Mouse (Mus musculus) layer of hippocampus, adult 11-12 months (tissue): Measurements from ENCODE around the gene Gm28051.

Experiments
- DNase-seq: peaks from one replicate; pipeline ENCODE4 v3.0.0; 2022; ENCODE audit warnings: low spot score

Gene Gm28051

DNA sequence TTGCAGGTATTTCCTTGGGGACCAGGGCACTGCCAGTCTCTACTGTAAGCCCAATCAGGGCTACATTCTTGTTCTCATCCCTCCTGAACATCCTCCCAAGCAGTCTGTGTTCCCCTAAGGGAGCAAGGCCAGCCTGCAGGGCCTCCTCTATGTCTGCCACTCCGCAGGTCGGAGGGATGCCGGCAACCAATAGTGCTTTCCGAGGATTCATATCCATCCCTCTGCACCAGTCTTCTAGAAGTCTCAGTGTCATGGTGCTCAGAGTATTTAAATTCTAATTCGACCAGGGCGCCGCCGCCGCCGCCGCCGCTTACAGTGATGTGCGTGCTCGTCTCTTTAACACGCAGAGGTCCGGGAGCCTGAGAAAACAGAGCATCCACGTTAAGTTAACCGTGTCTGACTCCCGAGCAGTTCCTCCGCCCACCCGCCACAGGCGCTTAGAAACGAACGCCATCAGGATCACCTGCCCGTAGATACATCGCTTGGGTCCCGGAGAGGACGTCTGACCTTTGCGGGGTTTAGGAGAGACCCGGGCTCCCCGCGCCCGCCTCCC, 14.5 kb downstream of the Gm28051 start:
- no peak for DNase-seq

DNA sequence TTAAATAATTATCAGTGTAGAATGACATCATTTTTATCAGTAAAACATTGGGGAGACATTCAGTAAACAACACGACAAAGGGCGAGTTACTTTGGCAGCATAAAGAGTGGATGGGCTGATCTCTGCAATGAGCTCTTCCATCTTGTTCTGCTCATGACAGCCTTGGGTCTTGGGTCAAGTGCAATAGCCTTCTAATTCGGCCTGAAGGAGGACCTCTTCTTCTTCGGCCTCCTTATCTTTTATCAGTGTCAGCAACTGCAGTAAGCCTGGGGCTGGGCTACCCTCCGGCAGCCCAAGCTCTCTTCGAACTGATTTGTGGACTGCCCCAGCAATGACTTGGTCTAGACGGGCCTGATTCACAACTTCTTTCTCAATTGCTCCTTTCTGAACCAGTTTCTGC, 15.5 kb downstream of the Gm28051 start:
- DNase-seq: no peak

DNA sequence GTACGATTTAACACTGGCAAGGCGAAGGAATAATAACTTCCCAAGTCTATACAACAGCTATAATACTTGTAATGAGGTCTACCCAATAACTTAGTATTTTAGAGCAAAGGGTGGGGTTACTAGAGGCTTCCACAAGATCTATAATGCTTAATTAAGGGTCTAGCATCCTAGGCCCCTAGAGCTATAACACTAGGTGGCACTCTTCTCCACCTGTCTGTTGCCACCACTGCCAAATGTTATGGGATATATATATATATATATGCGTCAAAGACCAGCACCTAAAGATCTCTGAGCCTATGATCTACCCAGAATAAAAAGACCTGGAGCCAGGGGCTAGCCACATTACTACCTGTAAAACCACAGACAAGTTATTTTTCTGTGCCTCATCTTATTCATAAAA, 17.3 kb downstream of the Gm28051 start:
- DNase-seq: no peak

GRCm38 (mm10) chr12:102739096-102739495, 18.5 kb downstream of the Gm28051 start:
- DNase-seq: no peak

GRCm38 (mm10) chr12:102733381-102733780, 24.2 kb downstream of the Gm28051 start:
- DNase-seq: peak; percentile 47

- no peak for DNase-seq
These were observed 26.6 kb downstream of the Gm28051 start for GRCm38 (mm10) chr12:102730798-102731619.

DNA sequence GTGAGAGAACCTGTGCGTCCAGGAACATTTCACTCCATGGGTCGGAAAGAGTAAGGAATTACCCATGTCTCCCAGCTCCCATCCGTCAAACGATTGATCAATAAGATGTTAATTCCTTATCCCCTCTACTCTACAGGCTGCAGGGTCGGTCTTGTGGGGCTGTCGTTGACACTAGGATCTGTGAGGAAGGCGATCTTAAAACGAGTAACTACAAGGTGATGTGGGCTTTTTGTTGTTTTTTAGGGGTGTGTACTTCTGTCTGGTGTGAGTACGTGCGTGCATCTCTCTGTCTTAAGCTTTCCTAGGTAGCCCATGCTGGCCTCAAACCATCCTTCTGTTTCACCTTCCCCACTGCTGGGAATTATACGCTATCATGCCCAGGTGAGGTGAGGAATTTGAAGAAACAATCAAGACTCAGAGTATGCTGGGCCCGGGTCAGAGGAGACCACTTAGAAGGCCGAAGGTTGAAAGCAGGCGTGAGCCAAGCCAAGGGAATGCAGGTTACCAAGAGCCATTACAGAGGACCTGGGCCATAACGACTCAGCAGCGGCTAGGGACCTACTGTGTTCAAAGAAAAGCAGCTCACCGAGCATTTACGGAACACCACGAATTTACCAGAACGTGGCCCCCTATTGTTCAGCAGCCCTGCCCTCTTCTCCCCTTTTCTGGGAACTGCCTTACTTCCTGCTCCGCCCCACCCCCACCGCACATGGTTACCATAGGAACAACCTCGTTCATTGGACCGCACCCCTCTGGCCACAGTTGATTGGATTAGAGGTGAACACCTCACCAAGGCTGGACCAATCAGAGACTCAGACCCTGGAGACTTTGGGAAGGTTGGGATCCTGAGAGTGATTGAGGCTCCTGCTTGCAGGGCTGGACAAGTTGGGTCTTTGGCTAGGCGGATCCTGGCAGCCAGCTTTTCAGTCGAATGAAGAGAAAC, 27.4 kb downstream of the Gm28051 start:
- DNase-seq: peak; percentile 80

DNA sequence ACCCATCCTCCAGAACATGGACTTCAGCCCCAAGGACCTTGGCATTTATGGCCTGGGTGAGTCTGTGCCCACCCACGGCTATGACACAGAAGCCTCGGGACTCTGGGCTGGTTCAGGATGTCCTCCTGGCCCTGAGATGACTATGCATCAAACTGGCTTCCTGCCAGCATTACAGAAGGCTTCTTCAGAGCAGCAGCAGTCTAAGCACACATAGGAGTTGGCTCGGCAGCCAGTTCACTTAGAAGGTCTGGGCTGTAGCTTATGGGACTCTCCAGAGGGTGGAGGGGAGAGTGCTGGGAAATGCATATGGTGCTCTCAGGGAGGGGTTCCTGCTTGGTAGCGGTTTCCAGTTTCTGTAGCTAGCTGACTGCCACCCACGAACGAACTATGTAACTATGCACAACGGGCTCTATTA, 31.8 kb downstream of the Gm28051 start:
- DNase-seq: no peak

- DNase-seq: no peak
These were observed 32.4 kb downstream of the Gm28051 start for GRCm38 (mm10) chr12:102725146-102725545.

- DNase-seq: no peak
These were observed 33.7 kb downstream of the Gm28051 start for GRCm38 (mm10) chr12:102723861-102724260.

- DNase-seq: no peak
These were observed 34.6 kb downstream of the Gm28051 start for GRCm38 (mm10) chr12:102722966-102723365.

DNA sequence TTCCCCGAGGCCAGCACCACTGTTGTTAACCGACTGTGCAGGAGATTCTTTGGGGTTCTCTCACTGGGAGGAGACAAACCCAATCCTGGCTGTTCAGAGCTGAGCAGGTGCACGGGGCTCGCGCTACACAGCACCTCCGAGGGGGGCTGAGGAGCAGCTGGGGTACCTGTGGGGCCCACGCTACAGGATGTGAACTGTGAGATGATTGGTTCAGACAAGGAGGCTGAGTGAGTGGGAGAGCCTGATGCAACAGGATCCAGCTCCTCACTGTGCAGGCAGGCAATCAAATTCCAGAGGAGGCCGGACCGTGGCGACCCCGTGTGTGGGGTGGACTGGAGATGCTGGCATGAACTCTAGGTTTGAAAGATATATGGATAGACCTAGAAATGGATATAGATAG, 35.1 kb downstream of the Gm28051 start:
- DNase-seq: no peak

DNA sequence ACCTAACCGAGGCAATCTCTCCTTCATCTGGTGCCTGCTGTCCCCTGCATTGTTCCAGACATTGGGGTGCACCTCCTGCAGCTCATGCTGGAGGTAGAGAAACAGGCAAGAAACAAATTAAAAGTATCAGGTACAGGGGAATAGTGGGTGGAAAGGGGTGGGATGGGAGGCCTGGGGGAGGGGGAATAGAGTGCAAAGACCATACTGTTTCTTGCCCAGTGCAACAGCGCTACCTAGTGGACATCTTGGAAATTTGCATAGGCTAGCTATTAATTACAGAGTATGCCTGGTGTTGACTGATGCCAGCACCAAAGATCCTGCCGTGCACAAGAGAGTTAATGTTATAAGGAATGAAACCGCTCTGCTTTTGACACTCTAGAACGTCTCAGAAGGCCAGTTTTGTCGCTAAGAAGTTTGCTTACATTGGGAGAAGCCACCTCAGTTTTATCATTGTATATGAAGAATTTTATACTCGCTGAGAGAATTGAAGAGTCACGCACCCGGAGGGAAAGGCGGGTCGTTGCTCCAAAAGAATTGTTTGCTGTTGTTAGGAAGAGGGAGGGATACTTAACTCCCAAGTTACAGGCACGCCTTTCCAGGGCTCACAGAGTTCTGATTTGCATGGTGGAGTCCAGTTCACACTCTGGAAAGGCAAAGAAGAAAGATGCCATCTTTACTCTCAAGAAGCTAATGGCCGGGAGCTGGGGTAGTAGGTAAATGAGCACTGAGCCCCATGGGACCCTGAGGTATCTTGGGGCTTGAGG, 37.8 kb downstream of the Gm28051 start:
- DNase-seq: no peak

GRCm38 (mm10) chr12:102714654-102715395, 42.7 kb downstream of the Gm28051 start:
- DNase-seq: no peak

GRCm38 (mm10) chr12:102714116-102714515, 43.4 kb downstream of the Gm28051 start:
- no peak for DNase-seq

DNA sequence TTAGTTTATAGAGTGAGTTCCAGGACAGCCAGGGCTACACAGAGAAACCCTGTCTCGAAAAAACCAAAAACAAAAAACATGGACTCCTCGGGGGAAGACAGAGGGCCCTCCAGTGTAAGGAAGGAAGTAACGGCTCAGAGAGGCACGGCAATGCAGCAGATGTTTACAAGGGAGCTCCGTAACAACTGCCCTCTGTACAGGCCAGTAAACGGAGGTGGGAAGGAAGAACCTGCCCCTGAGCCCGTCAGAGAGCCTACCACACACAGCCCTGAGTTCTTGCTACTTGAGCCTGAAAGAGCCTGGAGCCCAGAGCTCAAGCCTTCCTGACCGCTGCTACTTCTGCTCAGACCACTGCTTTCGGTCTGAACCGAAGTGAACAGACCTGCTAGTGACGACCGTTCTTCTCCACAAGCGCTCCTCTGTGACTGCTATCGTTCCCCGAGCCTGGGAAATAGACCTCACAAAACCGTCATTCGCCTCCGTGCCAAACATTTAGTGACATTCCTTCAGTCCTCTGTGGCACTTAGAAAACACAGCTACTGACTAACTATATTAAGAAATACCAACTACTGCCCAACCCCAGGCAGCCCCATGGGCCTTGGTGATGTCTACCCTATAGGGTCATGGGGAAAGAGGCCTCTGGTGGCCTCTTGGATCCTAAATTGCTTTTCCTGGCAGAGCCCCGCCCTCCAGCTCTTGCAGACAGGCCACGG, 44.3 kb downstream of the Gm28051 start:
- no peak for DNase-seq

DNA sequence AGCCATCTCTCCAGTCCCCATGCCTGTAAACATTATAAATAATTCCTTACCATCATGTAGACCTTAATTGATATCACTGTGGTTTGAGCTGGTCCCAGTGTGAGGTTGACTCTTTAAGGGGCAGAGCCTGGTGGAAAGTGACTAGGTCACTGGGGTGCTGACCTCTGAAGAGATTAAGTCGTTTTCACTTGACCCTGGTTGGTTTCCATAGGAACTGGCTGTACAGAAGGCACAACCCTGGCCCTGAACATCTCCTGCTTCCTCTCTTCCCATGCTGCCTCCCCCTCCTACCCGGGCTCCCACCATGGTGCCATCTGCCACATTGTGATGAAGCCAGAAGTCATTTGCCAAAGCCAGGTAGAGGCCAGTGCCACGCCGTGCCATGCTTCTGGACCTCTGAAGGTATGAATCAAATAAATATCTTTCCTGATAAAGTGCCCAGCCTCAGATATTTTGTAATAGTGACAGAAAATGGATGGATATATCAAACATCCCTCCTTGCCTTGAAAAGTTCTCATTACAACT, 46.7 kb downstream of the Gm28051 start:
- no peak for DNase-seq

DNA sequence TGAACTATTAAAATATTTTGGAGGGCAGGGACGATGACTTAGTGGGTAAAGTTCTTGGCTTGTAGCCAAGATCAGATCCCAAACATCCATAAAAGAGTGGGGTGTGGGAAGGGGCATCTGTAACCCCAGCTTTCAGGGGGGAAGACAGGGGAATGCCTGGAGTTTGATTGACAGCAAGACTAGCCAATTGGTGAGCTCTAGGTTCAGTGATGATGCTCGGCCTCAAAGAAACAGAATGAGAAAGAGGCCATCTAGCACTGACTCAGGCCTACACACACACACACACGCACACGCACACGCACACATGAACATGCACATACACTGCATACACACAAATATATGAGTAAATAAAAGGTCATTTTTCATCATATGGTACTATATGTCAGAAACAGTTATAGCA, 47.7 kb downstream of the Gm28051 start:
- no peak for DNase-seq

DNA sequence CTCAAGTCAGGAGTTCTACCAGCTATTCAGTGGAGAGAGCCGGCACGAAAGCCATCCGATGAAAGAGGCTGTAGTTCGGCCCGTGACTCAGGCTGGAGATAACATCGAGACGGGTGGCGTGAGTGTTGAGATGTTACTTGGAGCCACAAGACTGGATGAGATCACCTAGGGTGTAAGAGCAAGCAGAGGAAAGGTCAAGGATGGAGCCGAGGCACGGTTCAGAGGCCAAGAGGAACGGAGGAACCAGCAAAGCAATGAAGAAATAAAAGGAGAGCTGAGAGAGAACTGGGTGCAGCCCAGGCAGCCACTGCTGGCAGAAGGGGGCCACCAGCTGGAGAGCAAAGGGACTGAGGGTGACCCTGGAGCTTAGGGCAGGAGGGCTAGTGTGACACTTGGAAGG, 49.3 kb downstream of the Gm28051 start:
- DNase-seq: no peak

DNA sequence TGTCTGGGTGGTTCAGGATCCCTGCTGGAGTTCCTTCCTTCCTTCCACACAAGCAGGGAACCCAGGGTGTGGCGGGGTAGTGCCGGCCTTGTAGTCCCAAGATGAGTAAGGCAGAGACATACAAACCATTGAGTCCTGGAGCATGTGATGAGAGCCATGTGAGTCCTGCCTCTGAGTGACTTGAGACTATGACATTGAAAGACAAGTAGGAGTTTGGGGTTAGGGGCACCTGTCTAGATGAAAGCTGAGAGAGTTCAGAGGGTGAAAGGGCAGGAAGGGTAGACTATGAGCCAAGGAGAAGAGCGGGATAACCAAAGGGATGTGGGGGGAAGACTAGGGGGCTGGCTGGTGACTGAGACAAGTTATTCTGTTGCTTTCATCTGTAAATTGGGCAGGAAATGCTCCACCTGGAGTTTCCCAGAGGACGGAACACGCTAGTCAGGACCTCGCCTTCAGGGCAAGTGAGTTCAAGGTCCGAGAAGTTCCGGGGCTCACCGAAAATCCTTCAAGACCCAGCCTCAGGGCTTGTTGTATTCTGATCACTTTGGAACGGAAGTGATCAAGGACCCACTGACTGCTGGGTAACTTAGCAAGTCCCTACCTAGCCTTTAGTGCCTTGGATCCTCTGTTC, 50.6 kb downstream of the Gm28051 start:
- DNase-seq: no peak
